Mouse (Mus musculus): Measurements from ENCODE around the gene Idi1. TPM values are rescaled to one million over a fixed set of nuclear protein-coding genes. Genes with fewer than 3 reads are reported as not detected.
"Not testable (repeated sequence)": the region's sequence is repeated elsewhere in the genome, so short reads cannot be mapped to it uniquely, and the experiment has no call there.

Gene Idi1
- total and polyA plus RNA-seq, 2 experiments, result 52.6 to 228 TPM

DNA sequence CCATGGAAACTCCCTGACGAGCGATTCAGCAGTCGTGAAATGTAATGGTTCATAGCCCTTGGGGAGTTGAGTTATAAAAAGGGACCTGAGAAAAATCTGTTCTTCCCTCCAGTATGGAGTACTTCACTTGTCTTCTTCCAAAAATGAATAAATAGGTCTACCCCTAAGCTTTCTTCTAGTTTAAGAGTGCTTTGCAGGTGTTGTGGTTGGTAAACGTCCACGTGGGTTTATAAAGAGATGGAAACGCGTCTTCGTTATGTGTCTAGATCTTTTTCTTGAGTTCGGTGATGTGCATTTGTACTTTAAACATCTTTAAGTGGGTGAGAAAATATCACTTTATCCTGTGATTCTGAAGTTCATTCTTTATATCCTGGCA is 872 bp downstream of the Idi1 start:
- DNase-seq (ENCODE audit: extremely low read depth, low read depth, low spot score), result peak; percentile 28
- Histone ChIP-seq H3K36me3 (ENCODE audit: control insufficient read depth, insufficient read depth, low read length) (peaks cover 23% of the 10 kb centered on the region), H3K27me3 (ENCODE audit: control insufficient read depth, insufficient read depth, low read length) (no peaks in the 10 kb centered on the region), H3K27ac (replicated peaks; ENCODE audit: insufficient read depth, low read depth, low read length) (peak overlapping the region; percentile 70), H3K4me1 (ENCODE audit: control insufficient read depth, insufficient read depth, low read length) (peaks cover 4% of the 10 kb centered on the region), H3K4me3 (ENCODE audit: insufficient read depth, low read depth, low read length) (peak overlapping the region; percentile 86), H3K79me2 (ENCODE audit: control insufficient read depth, insufficient read depth, low read length) (no peaks in the 10 kb centered on the region), H3K9ac (ENCODE audit: low read depth, low read length) (peak overlapping the region; percentile 76)
- WGBS, result 3% methylated on average over 9 of the region's 9 CpGs
- TF ChIP-seq POLR2A (IDR thresholded peaks at IDR 0.05; ENCODE audit: extremely low read depth, insufficient read depth, low read length) (no peak), CTCF (IDR thresholded peaks at IDR 0.05; ENCODE audit: low read depth, low read length) (no peak)

- Histone ChIP-seq H3K9ac (ENCODE audit: low read depth, low read length) (no peak overlapping the region), H3K4me1 (ENCODE audit: control insufficient read depth, insufficient read depth, low read length) (peaks cover 4% of the 10 kb centered on the region), H3K79me2 (ENCODE audit: control insufficient read depth, insufficient read depth, low read length) (no peaks in the 10 kb centered on the region), H3K27ac (replicated peaks; ENCODE audit: insufficient read depth, low read depth, low read length) (no peak overlapping the region), H3K36me3 (ENCODE audit: control insufficient read depth, insufficient read depth, low read length) (peaks cover 33% of the 10 kb centered on the region), H3K27me3 (ENCODE audit: control insufficient read depth, insufficient read depth, low read length) (no peaks in the 10 kb centered on the region), H3K4me3 (ENCODE audit: insufficient read depth, low read depth, low read length) (no peak overlapping the region)
- TF ChIP-seq CTCF (IDR thresholded peaks at IDR 0.05; ENCODE audit: low read depth, low read length) (no peak), POLR2A (IDR thresholded peaks at IDR 0.05; ENCODE audit: extremely low read depth, insufficient read depth, low read length) (no peak)
- WGBS, result 100% methylated on average over 1 of the region's 1 CpGs
- DNase-seq (ENCODE audit: extremely low read depth, low read depth, low spot score), result peak; percentile 31
Measured at GRCm38 (mm10) chr13:8888603-8889002, 3.3 kb downstream of the Idi1 start.

- not testable (repeated sequence) for H3K36me3 ChIP-seq (ENCODE audit: control insufficient read depth, insufficient read depth, low read length); H3K4me1 ChIP-seq (ENCODE audit: control insufficient read depth, insufficient read depth, low read length); H3K79me2 ChIP-seq (ENCODE audit: control insufficient read depth, insufficient read depth, low read length); DNase-seq (ENCODE audit: extremely low read depth, low read depth, low spot score); H3K27me3 ChIP-seq (ENCODE audit: control insufficient read depth, insufficient read depth, low read length); H3K4me3 ChIP-seq (ENCODE audit: insufficient read depth, low read depth, low read length); H3K9ac ChIP-seq (ENCODE audit: low read depth, low read length); H3K27ac ChIP-seq (replicated peaks; ENCODE audit: insufficient read depth, low read depth, low read length)
- WGBS, result 88% methylated on average over 2 of the region's 2 CpGs
Measured at GRCm38 (mm10) chr13:8905986-8906385, 20.7 kb downstream of the Idi1 start.

DNA sequence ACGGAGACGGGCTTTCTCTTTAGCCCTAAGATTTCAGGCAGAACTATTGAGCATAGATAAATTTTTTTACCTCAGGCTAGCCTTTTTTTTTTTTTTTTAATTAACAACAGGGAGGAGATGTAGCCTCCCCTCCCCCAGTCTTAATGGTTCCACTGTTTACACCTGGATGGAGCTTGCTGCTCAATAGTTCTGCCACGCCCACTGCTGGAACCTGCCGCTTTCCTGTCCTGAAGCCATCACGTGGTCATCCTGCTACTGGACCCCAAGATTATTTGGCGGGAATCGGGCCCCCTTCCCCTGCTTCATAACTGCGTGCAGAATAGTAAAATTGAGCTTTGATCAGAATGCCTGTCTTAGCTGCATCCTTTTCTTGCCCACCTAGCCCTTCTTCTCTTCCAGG is 28.6 kb downstream of the Idi1 start:
- DNase-seq (ENCODE audit: extremely low read depth, low read depth, low spot score); H3K9ac ChIP-seq (ENCODE audit: low read depth, low read length); H3K27ac ChIP-seq (replicated peaks; ENCODE audit: insufficient read depth, low read depth, low read length); H3K79me2 ChIP-seq (ENCODE audit: control insufficient read depth, insufficient read depth, low read length); H3K27me3 ChIP-seq (ENCODE audit: control insufficient read depth, insufficient read depth, low read length); H3K4me3 ChIP-seq (ENCODE audit: insufficient read depth, low read depth, low read length); H3K36me3 ChIP-seq (ENCODE audit: control insufficient read depth, insufficient read depth, low read length); H3K4me1 ChIP-seq (ENCODE audit: control insufficient read depth, insufficient read depth, low read length): not testable (repeated sequence)
- WGBS, result 93% methylated on average over 8 of the region's 8 CpGs

DNA sequence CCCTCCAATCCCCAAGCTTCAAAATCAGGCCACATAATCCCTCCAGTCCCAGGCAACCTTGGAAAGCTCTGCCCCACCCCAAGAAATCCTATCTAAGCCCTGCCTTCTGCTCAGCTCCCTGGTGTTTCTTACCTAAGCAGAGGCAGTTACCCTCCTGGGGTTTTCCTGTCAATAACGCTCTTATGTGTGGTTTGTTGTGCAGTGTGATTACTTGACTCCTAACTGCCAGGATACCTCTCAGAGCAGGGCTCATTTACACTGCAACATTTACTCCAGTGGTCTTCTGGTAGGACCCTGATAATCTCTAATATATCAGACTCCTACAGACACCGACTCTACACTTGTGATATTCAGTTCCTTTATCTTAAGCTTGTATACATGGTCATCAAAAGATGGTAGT is 48.2 kb downstream of the Idi1 start:
- H3K36me3 ChIP-seq (ENCODE audit: control insufficient read depth, insufficient read depth, low read length), result no peaks in the 10 kb centered on the region
- TF ChIP-seq CTCF (IDR thresholded peaks at IDR 0.05; ENCODE audit: low read depth, low read length), result no peak
- no peak for TF ChIP-seq POLR2A (IDR thresholded peaks at IDR 0.05; ENCODE audit: extremely low read depth, insufficient read depth, low read length)
- WGBS, result 41% methylated on average over 2 of the region's 2 CpGs
- no peak for DNase-seq (ENCODE audit: extremely low read depth, low read depth, low spot score)
- no peak overlapping the region for H3K4me3 ChIP-seq (ENCODE audit: insufficient read depth, low read depth, low read length)
- H3K79me2 ChIP-seq (ENCODE audit: control insufficient read depth, insufficient read depth, low read length), result no peaks in the 10 kb centered on the region
- H3K27ac ChIP-seq (replicated peaks; ENCODE audit: insufficient read depth, low read depth, low read length), result no peak overlapping the region
- no peaks in the 10 kb centered on the region for H3K27me3 ChIP-seq (ENCODE audit: control insufficient read depth, insufficient read depth, low read length)
- no peak overlapping the region for H3K9ac ChIP-seq (ENCODE audit: low read depth, low read length)
- H3K4me1 ChIP-seq (ENCODE audit: control insufficient read depth, insufficient read depth, low read length), result no peaks in the 10 kb centered on the region

DNA sequence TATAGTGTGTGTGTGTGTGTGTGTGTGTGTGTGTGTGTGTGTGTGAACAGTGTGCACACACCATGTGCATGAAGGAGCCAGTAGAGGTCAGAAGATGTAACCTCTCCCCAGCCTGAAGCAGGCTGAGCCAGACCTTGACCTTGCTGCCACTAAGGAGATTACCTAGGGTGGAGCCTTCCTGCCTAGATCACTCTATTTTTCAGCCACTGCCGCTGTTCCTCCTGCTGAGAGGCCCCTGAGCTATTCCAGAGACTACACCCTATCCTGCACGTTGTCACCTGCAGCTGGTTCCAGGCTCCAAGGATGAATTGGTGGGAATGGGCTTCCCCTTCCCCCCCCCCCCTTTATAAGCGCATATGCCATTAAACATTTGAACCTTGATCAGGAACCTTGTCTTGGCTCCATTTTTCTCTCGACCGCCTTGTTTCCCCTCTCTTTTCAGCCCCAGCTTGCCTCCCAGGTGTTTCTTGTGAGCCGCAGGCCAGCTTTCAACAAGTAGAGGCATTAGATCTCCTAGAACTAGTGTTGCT is 52.4 kb downstream of the Idi1 start:
- not testable (repeated sequence) for H3K79me2 ChIP-seq (ENCODE audit: control insufficient read depth, insufficient read depth, low read length); H3K4me1 ChIP-seq (ENCODE audit: control insufficient read depth, insufficient read depth, low read length); H3K36me3 ChIP-seq (ENCODE audit: control insufficient read depth, insufficient read depth, low read length); H3K9ac ChIP-seq (ENCODE audit: low read depth, low read length); H3K27ac ChIP-seq (replicated peaks; ENCODE audit: insufficient read depth, low read depth, low read length); H3K27me3 ChIP-seq (ENCODE audit: control insufficient read depth, insufficient read depth, low read length); H3K4me3 ChIP-seq (ENCODE audit: insufficient read depth, low read depth, low read length); DNase-seq (ENCODE audit: extremely low read depth, low read depth, low spot score)
- WGBS, result 75% methylated on average over 6 of the region's 6 CpGs

DNA sequence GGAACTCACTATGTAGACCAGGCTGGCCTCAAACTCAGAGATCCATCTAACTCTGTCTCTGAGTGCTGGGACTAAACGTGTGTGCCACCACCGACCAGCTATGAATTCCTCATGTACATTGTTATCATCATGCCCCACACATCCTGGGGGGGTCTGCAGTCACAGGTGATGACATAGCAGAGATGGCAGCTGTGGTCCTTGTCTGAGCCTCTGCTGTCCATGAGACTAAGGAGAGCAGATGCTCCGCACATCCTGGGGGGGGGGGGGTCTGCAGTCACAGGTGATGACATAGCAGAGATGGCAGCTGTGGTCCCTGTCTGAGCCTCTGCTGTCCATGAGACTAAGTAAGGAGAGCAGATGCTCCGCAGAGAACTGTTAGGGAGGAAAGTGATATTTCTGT is 55.8 kb downstream of the Idi1 start:
- not testable (repeated sequence) for H3K9ac ChIP-seq (ENCODE audit: low read depth, low read length)

DNA sequence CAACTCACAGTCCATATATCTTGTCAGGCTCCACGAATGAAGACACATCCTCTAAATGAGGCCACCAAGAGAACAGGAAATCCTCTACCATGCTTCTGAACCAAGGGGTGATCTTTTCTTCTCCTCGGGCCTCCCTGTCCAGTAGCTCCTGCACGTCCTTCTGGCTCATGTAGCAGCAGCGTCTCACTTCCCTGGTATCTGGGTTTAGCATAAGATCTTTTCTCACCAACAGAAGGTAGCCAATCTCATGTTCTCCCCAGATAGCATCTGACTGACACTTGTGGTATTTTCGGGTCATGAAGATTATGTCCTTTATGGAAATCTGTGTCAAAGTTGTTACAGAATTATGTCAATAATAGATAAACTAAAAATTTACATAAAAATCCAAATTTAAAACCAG is 56.4 kb downstream of the Idi1 start:
- DNase-seq (ENCODE audit: extremely low read depth, low read depth, low spot score); H3K27me3 ChIP-seq (ENCODE audit: control insufficient read depth, insufficient read depth, low read length); H3K4me1 ChIP-seq (ENCODE audit: control insufficient read depth, insufficient read depth, low read length); H3K79me2 ChIP-seq (ENCODE audit: control insufficient read depth, insufficient read depth, low read length); H3K36me3 ChIP-seq (ENCODE audit: control insufficient read depth, insufficient read depth, low read length); H3K4me3 ChIP-seq (ENCODE audit: insufficient read depth, low read depth, low read length); H3K9ac ChIP-seq (ENCODE audit: low read depth, low read length); H3K27ac ChIP-seq (replicated peaks; ENCODE audit: insufficient read depth, low read depth, low read length): not testable (repeated sequence)
- WGBS, result 71% methylated on average over 1 of the region's 5 CpGs

More for the DNA sequence above, 55.8 kb downstream of the Idi1 start:
- not testable (repeated sequence) for H3K4me1 ChIP-seq (ENCODE audit: control insufficient read depth, insufficient read depth, low read length); H3K36me3 ChIP-seq (ENCODE audit: control insufficient read depth, insufficient read depth, low read length); DNase-seq (ENCODE audit: extremely low read depth, low read depth, low spot score); H3K27ac ChIP-seq (replicated peaks; ENCODE audit: insufficient read depth, low read depth, low read length); H3K27me3 ChIP-seq (ENCODE audit: control insufficient read depth, insufficient read depth, low read length); H3K79me2 ChIP-seq (ENCODE audit: control insufficient read depth, insufficient read depth, low read length); H3K4me3 ChIP-seq (ENCODE audit: insufficient read depth, low read depth, low read length)
- WGBS, result 79% methylated on average over 4 of the region's 4 CpGs

Data from liver, adult 2 months (tissue).